Mouse (Mus musculus) cerebellum, postnatal 14 days (tissue): ENCODE measurements around the gene Rbm8a.

Experiments used
- DNase-seq, 2 experiments: peaks; one replicate each; pipeline ENCODE4 v3.0.0; 2021; ENCODE audit warnings: mixed read lengths in 2 of 2

The Rbm8a gene

GRCm38 (mm10) chr3:96671519-96671918 lies 41.8 kb downstream of the Rbm8a start:
- DNase-seq, result no peak

- DNase-seq, result no peak
Measured at GRCm38 (mm10) chr3:96673514-96673913, 43.8 kb downstream of the Rbm8a start.

- no peak for DNase-seq
Measured at GRCm38 (mm10) chr3:96674442-96674841, 44.7 kb downstream of the Rbm8a start.

- DNase-seq, result no peak
Measured at GRCm38 (mm10) chr3:96675171-96675570, 45.4 kb downstream of the Rbm8a start.

GRCm38 (mm10) chr3:96675690-96676089 lies 46.0 kb downstream of the Rbm8a start:
- DNase-seq, result no peak

GRCm38 (mm10) chr3:96678456-96678855 lies 48.7 kb downstream of the Rbm8a start:
- DNase-seq, result no peak

- no peak for DNase-seq
Measured at GRCm38 (mm10) chr3:96679159-96679674, 49.5 kb downstream of the Rbm8a start.

- no peak for DNase-seq
Measured at GRCm38 (mm10) chr3:96680269-96680956, 50.7 kb downstream of the Rbm8a start.
